Mouse (Mus musculus) neutrophil, adult 5-6 weeks (primary cell): ENCODE measurements around the gene Tmem163. TPM values are rescaled to one million over a fixed set of nuclear protein-coding genes. Genes with fewer than 3 reads are reported as not detected.

Experiments
- ATAC-seq: fragments of 151-379, 151-347 bp; 2 replicates; pipeline ENCODE4 v1.8.0; 2017; ENCODE audit warnings: mild to moderate bottlenecking, moderate TSS enrichment; ENCODE audit not compliant: insufficient number of reproducible peaks, poor library complexity, low FRiP score, severe bottlenecking; ENCODE audit errors: extremely low read depth
- total RNA-seq: library from RNA; stranded (forward); fragments of 200-1000 nt; gene quantifications from 2 replicates; pipeline ENCODE4 v1.2.3, GENCODE M21; 2017

The Tmem163 gene
- total RNA-seq, 1 experiment from 2014 or later = 17.9 TPM

DNA sequence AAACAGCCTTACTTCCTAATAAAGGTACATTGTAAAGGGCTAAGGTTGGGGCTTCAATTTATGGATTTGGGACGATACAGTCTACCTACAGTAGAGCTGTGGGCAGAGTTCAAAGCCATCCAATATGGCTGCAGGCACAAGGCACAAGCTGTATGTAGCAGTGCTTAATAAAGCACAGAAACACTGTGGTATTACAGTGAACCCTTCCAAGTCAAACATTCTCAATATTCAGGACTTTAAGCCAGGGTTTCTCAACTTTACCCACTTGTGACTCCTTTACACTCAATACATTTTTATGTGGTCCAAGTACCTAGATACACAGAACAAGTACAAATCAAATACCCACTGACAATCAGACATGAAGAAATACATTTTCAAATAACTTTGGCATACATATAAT lies 93.2 kb downstream of the Tmem163 start:
- no peak for ATAC-seq

DNA sequence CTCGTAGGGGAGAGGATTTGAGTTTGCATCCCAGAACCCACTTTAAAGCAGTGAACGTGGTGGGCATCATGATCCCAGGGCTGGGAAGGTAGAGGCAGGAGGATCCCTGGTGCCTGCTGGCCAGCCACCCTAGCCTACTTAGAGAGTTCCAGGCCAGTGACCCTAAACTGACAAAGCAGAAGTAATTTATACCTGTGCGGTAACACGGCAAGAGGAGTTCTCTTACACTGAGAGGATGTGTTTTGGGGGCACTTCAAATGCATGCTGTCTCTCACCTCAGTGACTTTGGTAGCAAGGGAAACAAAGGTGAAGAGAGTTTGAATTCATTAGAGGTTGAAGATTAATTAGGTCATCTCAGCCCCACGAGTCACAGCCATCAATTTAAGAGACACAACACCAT lies 101.4 kb downstream of the Tmem163 start:
- ATAC-seq = peak; percentile 52; the same call in 1 of the 2 replicates

DNA sequence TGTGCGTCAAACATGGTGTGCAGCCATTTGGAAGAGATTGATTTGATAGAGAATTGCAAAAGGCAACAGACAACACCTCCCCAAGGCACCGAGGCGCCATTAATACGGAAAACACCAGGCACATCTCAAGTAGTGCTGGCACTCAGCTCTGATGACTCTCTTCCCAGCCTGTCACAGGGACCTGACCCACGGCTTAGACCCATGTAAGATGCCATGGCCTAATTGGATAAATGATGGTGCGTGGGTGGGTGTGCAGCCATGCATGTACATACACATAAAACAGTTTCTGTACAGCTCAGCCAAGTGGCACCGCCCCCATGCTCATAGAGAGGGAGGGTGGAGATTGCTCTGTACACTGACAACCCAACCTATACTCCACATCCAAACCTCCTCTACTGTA lies 102.3 kb downstream of the Tmem163 start:
- peak; percentile 50; the same call in 1 of the 2 replicates for ATAC-seq

DNA sequence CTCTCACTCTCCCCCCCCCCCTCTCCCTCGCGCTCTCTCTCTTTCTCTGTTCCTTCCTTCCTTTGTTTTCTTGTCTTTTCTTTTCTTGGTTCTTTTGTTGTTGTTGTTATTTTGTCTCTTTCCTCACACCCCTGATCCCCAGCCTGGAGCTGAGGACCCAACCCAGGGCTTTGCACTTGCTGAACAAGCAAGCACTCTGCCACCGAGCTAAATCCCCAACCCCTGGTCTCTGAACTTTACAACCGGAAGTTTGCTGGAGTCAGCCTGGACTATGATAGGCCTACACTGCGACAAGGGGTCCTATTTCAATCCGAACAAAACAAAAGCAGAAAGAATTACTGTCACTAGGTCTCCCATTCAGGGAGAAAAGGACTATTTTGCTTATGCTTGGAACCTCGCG lies 102.8 kb downstream of the Tmem163 start:
- no peak for ATAC-seq

DNA sequence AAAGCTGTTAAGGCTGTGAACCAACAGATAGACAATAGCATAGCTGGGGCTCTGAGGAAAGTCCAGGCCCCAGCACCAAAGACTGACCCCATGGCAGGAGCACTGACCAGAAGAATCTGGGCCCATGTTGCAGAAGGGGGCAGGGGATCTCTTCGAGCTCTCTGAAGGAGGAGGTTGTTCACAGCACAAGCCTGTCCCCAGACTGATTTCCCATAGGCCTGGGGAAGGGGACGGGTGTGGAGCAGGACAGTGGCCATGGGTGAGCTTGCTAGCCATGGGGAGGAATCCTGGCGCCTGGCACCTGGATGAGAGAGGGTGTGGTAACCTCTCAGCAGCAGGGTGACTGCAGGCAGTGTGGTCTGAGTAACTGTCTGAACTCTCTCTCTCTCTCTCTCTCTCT lies 103.2 kb downstream of the Tmem163 start:
- ATAC-seq = no peak

DNA sequence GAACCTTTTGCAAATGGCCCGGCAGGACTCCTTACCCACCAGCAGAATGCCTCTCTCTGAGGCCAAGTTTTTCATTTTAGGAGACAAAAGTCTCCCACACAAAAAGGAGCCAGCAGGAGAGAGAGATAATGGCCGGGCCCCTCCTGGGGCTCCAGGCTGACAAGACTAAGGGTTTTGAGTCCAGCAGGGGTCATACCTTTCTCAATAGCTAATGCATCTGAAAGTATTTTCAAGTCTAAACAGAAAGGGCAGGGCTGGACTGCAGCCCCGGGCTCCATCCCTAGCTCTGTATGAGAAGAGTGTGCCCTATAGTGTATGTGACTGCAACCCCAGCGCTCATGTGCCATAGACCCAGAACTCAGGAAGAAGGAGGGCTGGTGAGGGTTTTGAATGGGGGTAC lies 103.7 kb downstream of the Tmem163 start:
- no peak for ATAC-seq

DNA sequence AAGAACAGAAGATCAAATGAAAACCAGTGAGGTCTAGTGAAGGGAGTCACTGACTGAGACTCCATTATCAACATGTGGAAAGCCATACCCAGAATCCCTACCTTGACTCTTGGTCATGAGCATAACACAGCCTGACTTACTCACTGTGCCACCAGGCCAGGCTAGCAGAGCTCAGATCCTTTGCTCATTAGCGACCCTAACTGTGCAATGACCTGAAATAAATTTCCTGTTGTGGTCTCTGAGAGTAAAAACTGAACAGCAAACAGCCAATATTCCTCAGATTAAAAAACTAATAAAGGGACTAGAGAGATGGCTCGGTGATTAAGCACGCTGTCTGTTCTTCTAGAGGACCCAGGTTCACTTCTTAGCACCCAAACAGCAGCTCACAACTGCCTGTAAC lies 106.2 kb downstream of the Tmem163 start:
- ATAC-seq = no peak

DNA sequence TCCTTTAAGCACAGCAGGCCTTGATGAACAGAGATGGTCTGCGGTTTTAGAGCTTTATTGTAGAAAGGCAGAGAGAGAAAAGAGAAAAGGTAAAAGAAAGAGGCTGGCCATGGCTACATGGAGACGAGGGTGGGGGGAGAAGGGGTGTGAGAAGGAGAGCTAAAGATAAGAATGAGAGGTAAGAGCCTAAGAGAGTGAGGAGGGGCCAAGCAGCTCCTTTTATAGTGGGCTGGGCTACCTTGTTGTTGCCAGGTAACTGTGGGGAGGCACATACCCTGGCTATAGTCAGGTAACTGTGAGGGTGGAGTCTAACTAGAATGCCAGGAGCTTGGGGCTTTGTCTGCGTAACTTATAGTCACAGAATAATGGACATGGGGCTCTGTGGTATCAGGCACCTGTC lies 110.7 kb downstream of the Tmem163 start:
- no peak for ATAC-seq

DNA sequence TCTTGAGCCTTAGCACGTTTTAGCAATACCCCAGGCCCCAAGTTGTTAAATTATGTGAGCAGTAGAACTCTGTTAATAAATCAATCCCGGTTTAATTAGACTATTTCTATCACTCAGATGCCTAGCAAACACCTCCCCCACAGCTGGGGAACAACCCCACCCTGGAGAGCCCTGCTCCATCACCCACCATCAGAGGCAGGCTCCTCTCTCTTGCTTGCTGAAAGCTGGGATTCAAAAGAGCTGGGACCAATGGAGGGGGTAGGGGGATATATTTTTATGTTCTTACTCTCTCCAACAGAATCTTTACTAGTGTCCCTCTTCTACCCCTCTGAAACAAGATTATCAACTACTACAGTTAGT lies 122.9 kb downstream of the Tmem163 start:
- ATAC-seq = no peak

DNA sequence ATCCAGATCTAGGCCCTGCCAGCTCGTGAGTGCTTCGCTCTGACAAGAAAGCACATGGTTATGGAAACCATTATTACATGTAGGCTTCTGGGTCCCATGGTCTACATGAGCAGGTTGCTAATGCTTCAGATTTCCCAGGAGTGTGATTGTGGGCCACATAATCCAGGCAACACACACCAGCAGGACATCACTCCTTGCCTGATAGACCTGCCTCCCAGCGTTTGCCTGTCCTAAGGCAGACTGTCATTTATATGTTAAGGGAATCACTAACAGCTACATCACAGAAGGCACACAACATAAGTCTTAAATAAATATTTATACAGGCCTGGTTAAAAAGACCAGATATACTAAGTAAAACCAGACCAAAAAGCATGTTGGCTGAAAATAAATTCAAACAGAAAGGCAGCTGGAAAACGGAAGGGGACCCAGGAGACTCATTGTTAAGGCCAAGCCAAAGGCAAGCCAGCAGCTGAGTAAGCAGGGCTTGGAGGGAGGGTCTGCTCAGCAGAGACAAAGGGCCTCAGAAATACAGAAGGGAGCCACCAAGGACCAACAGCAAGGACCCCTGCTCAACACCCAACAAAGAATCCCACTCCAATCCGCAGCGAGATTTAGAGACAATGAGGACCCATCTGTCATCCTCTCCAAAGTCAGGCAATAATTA lies 123.4 kb downstream of the Tmem163 start:
- no peak for ATAC-seq

DNA sequence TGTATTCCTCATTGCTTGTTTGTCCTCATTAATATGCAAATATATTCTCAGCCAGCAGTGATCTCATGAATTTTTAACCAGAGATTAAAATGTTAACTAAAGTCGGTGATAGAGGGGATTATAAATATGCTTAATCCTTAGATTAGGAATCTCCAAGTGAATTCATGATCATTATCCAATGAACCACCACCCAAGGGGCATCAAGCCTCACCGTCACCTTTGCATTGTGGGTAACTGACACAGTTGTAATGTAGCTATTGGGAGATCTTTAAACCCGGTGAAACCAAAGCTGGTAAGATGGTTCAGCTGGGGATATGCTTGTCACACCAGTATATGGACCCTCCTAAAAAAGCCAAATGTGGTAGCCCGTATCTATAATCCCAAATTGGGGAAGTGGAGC lies 131.3 kb downstream of the Tmem163 start:
- no peak for ATAC-seq

DNA sequence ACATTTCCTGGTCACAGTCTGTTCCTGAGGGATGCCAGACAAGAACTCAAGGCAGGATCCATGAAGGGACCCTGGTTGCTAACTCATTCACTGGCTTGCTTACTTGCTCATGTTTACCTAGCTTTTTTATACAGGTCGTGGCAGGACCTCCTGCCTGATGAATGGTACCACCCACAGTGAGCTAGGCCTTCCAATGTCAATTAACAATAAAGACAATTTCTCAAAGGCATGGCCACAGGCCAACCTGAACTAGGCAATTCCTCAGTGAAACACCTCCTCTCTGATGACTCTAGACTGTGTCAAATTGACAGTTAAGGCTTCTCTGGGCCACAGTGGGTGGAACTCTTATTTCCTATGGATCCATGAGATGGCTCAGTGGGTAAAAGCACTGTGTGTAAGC lies 136.6 kb downstream of the Tmem163 start:
- ATAC-seq = no peak

DNA sequence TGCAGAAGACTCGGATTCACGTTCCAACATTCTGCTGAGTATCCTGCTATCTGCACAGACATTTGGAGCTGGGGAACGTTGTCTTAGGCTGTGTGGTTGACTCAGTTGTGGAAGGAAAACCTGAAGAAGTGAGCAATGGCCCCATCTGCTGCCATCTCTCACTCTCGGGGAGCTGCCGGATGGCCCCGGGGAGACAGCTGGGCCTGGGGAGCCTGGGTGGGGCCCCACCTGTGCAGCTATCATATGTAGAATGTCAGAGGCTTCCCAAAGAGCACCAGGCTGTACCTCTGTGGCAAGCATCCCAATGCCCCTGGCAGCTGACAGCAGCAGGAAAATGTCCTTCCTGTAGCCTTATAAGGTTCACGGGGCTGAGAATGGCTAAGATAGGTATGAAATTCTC lies 137.4 kb downstream of the Tmem163 start:
- ATAC-seq = no peak

DNA sequence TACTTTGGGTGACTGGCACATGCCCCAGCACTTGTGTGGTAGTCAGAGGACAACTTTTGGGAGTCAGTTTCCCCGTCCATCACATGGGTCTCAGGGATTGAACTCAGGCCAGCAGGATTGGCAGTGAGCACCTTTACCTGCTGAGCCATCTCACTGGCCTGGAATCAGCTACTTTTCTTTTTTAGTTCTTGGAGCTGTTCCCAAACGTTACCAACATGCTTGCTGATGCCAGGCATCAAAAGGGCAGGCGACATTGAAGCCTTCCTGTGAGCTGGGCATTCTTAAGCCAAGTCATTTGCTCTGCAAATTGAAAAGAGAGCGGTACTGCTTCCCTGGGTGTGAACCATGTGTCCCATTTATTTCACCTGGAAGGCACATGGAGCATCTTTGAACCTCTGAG lies 137.8 kb downstream of the Tmem163 start:
- no peak for ATAC-seq

DNA sequence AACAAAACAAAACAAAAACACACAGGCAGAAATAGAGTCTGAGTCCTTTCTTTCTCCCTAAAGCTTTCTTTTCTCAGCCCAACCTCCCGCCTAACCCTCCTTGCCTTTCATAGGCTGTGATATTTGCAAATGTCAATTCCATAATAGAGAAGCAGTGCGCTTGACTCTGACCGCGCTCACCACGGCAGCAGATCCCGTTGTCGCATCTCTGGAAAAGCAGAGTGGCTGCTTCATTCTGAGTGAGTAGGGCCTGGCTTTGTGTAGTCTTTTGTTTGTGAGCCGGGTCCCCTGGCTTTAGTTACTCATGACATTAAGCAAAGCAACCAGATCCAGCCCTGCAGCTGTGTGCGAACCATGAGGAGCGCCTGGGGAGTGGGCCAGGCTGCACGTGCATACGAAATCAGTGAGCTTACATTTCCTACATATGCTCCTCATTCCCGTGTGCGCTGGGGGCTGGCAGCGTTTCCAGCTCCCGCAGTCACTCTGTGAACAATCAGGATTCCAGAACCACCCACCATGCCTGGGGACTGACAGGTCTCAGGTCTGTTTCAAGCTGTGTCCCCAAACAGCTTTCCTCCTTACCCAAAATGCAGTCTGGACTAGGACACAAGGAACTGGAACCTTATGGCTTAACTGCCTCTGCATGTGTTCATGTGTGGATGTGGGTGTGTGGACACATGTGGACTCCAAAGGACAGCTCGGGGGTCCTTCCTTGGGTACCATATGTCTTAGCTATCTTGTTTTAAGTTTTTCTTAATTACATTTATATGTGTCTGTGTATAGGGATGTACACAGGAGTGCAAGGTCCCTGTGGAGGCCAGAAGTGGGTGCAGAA lies 141.9 kb downstream of the Tmem163 start:
- ATAC-seq = no peak

DNA sequence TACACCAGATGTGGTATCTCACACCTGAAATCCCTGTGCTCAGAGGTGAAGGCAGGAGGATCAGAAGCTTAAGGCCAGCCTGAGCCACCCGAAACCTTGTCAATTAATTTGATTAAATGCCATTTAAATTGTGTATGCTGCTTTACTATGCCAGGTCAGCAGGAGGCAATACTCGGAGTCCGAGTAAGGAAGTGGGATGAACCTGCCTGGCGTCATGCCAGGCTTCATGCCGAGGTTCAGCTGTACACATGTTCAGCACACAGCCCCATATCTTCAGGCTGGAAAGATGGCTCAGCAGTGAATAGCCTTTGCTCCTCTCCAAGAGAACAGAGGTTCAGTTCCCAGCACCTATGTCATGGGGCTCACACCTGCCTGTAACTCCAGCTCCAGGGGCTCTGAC lies 142.9 kb downstream of the Tmem163 start:
- ATAC-seq = no peak

DNA sequence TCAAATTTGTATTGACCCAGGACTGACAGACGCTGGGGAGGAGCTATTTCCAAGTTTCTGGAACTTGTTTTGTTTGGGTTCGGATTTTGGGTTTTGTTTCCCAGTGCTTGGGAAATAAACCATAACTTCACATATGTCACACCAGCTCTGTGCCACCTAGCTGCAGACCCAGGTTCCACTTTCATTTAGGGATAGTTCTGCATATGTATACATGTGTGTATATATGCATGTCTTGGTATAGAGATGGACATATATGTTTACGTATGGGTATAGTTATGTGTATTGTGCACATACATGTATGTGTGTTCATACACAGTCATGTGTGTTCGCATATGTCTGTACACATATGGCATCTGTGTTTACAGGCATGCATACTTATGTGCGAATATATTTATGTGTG lies 147.6 kb downstream of the Tmem163 start:
- ATAC-seq = no peak

DNA sequence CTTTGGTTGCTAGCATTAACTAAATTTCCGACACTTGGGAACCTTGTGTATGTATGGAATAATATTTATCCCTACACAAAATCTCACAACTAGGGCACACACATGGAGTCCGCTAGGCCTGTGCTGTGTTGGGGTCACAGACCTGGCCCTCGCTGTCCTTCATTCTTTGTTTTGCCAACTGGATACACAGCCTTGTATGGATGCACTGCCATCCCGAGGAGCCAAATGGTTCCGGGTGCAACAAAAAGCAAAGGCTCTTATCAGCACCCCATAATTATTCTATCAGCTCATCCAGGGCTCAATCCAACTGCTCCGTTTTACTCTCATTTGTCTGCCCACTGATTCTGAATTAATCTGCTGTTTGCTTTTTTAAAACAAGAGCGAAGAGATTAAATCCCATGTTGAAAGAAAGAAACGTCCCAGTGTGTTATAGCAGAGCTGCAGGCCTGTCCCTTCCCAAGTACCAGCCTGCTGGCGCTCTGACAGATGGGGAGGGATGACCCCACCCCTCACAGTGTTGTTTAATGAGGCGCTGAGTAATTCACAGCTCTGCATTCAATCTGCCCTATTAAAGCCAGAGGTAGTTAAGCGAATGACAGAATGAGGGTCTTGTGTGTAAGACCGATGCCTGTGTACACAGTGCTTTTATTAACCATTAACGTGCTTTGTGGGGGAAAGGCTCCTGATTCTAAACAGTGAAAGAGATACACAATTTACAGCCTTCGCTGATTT lies 148.3 kb downstream of the Tmem163 start:
- no peak for ATAC-seq

DNA sequence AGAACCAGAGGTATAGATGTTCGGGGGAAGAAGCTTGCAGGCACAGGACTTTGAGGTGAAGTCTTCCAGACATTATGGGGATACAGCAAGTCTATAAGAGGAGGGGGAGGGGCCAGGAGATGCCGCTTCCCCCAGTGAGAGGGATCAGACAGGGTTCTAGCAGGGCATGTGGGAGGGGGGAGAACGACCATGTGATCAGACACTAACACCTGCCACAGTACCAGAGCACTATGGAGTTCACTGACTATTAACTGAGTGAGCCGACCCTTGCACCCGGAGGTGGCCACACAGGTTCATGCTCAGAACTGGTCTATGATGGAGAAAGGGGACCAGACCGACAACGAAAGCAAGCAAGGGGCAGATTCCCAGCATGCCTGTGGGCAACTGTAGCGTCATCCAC lies 156.0 kb downstream of the Tmem163 start:
- ATAC-seq = no peak

DNA sequence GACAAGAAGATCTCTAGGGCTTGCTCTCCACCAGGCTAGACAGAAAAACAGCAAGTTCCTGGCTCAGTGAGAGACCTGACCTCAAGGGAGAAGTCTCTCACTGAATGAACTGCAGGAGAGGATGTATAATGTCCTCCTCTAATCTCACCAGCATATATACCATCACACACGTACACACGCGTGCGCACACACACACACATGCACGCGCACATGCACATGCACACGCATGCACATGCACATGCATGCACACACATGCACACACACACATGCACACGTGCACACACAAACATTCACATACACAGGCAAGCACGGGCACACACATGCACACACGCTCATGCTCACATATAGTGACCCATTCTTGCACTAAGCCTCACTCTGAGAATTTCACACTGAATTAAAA lies 164.5 kb downstream of the Tmem163 start:
- ATAC-seq = no peak
